Mouse (Mus musculus) left cerebral cortex, adult 9 months (tissue): ENCODE data around the gene Lrrk2.
"Not testable (repeated sequence)": the region's sequence is repeated elsewhere in the genome, so short reads cannot be mapped to it uniquely, and the experiment has no call there.

Source experiments
- DNase-seq, 2 experiments: peaks; one replicate each; pipeline ENCODE4 v3.0.0; 2022; ENCODE audit warnings: low spot score in 2 of 2

Gene Lrrk2

DNA sequence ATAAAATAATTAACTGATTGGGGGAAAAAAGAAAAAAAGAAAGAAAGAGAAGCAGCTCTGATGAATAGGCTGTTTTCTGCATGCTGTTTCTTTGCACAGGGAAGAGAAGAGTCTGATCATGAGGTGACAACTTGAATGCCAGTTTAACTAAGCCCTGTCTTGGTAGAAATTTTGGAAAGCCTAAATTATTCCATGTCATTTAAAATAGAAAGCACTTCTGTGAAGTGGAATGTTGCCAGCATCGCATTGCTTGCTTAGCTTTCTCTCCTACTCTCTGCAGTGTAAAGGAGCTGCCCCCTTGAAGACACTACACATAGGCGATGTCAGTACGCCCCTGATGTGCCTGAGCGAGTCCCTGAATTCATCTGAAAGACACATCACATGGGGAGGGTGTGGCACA is 133.5 kb downstream of the Lrrk2 start:
- peak; percentile 8 to 13 for DNase-seq

DNA sequence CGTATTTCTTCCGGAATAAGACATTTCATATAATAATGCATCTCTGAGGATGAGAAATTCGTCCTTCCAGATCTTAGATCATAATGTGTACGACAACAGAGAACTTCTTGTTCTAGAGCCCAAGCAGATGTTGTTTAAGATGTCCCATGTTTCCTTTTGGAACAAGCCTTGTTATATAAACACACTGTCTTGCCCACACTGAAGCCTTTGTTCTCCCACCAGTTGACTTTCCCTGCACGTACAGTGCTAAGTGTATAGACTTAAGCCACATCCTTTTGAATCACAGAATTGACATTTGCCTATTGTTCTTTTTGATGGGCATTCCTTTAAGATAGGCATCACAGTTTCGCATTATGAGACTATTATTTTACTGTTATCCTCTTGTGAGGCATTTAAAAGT is 162.3 kb downstream of the Lrrk2 start:
- no peak for DNase-seq

DNA sequence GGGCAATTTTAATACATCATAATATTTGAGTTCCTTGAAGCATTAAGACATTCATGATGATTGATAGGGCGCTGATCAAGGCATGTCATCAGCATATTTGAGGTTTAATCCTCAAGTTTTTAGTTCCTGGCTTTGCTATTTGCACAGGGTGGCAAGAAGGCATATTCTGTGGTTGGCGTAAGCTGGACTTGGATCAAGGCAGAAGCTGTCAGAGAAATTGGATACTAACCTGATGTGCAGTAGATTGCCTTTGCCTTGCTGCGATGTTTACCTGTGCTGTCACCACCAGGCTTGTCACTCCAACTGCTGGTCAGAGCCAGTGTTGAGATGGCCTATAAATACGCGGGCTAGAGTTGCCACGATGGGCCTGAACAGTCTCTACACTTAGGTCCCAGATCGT is 165.0 kb downstream of the Lrrk2 start, which contains the start of gene Smgc:
Gene Smgc, plus strand, starts transcription at position 301 of the 400 bp plus-strand sequence.
- DNase-seq = no peak

DNA sequence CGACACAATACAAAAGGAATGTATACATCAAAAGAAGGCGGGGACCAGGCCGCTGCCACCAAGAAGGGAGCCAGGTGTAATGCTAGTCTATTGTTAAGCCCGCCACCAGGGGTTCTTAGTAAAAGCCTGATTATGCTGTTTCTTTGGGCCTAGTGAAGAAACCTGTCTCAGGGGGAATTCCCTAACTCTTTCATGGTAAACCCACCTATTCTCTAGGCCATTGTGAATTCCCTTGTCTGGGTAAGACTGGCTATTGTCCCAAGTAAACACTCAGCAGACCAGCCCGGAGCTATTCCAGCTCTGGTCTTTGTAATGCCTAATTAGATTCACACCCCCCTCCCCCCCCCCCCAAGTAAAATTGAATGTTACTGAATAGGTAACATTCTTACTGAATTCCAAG is 191.2 kb downstream of the Lrrk2 start:
- not testable (repeated sequence) for DNase-seq
